Mouse (Mus musculus): ENCODE results near the gene Msh3.
"Not testable (repeated sequence)": the region's sequence is repeated elsewhere in the genome, so short reads cannot be mapped to it uniquely, and the experiment has no call there.

The Msh3 gene
- long read RNA-seq, experiment 1, partial matches to known transcripts = 5 of 7 reads
- long read RNA-seq, experiment 1, other reads (novel, unspliced or antisense) = 2 of 7 reads
- long read RNA-seq, experiment 2, partial matches to known transcripts = 7 of 8 reads
- long read RNA-seq, experiment 2, other reads (novel, unspliced or antisense) = 1 of 8 reads

- intact Hi-C loops (cut with DNase I) = no loop called here
Measured at GRCm38 (mm10) chr13:92354456-92355271, at the start of gene Msh3, which contains the start of gene Dhfr. Gene Msh3, minus strand, starts transcription at chr13:92355003. Gene Dhfr, plus strand, starts transcription at chr13:92354726.

GRCm38 (mm10) chr13:92403496-92403895 lies 48.7 kb upstream of the Msh3 start:
- intact Hi-C loops (cut with DNase I) = loop anchor here (5.0 kb wide), 1 partner anchor 1696 kb away; no protein-coding TSS in a partner anchor

GRCm38 (mm10) chr13:92402063-92402462 lies 47.3 kb upstream of the Msh3 start:
- intact Hi-C loops (cut with DNase I) = loop anchor here (5.0 kb wide), 1 partner anchor 1695 kb away; no protein-coding TSS in a partner anchor

GRCm38 (mm10) chr13:92398491-92399384 lies 43.9 kb upstream of the Msh3 start:
- intact Hi-C loops (cut with DNase I) = no loop called here

- intact Hi-C loops (cut with DNase I) = no loop called here
Measured at GRCm38 (mm10) chr13:92393047-92393661, 38.4 kb upstream of the Msh3 start.

GRCm38 (mm10) chr13:92387367-92387766 lies 32.6 kb upstream of the Msh3 start:
- intact Hi-C loops (cut with DNase I) = no loop called here

GRCm38 (mm10) chr13:92371466-92371865 lies 16.7 kb upstream of the Msh3 start:
- intact Hi-C loops (cut with DNase I) = not testable (repeated sequence)

GRCm38 (mm10) chr13:92370811-92371210 lies 16.0 kb upstream of the Msh3 start:
- intact Hi-C loops (cut with DNase I) = no loop called here

- intact Hi-C loops (cut with DNase I) = no loop called here
Measured at GRCm38 (mm10) chr13:92365312-92365711, 10.5 kb upstream of the Msh3 start.

GRCm38 (mm10) chr13:92361609-92362008 lies 6.8 kb upstream of the Msh3 start:
- intact Hi-C loops (cut with DNase I) = no loop called here

GRCm38 (mm10) chr13:92357644-92358043 lies 2.8 kb upstream of the Msh3 start:
- intact Hi-C loops (cut with DNase I) = loop anchor here (2.0 kb wide), 1 partner anchor 125 kb away; no protein-coding TSS in a partner anchor

- intact Hi-C loops (cut with DNase I) = loop anchor here (2.0 kb wide), 1 partner anchor 126 kb away; no protein-coding TSS in a partner anchor
Measured at GRCm38 (mm10) chr13:92356376-92356775, 1.6 kb upstream of the Msh3 start.

GRCm38 (mm10) chr13:92355272-92355643 lies 455 bp upstream of the Msh3 start:
- intact Hi-C loops (cut with DNase I) = no loop called here

- intact Hi-C loops (cut with DNase I) = no loop called here
Measured at GRCm38 (mm10) chr13:92353956-92354355, 847 bp downstream of the Msh3 start.

GRCm38 (mm10) chr13:92351100-92351499 lies 3.7 kb downstream of the Msh3 start:
- intact Hi-C loops (cut with DNase I) = no loop called here

- intact Hi-C loops (cut with DNase I) = no loop called here
Measured at GRCm38 (mm10) chr13:92346338-92346737, 8.5 kb downstream of the Msh3 start.

- intact Hi-C loops (cut with DNase I) = no loop called here
Measured at GRCm38 (mm10) chr13:92344033-92344432, 10.8 kb downstream of the Msh3 start.

GRCm38 (mm10) chr13:92339787-92340186 lies 15.0 kb downstream of the Msh3 start:
- intact Hi-C loops (cut with DNase I) = no loop called here

- intact Hi-C loops (cut with DNase I) = loop anchor here (1.0 kb wide), 1 partner anchor 430 kb away; no protein-coding TSS in a partner anchor
Measured at GRCm38 (mm10) chr13:92337773-92338462, 16.9 kb downstream of the Msh3 start.

- intact Hi-C loops (cut with DNase I) = loop anchor here (1.0 kb wide), 1 partner anchor 429 kb away; no protein-coding TSS in a partner anchor
Measured at GRCm38 (mm10) chr13:92336857-92337256, 17.9 kb downstream of the Msh3 start.

Data from adrenal gland (tissue).